Mouse (Mus musculus) 3T3-L1 (cell line): ENCODE data around the gene Gse1.

Experiments
- DNase-seq: peaks from one replicate; pipeline ENCODE4 v3.0.0-alpha.2; 2015; ENCODE audit warnings: low read depth, low spot score

The Gse1 gene

GRCm38 (mm10) chr8:120421638-120422037, 193.4 kb downstream of the Gse1 start:
- no peak for DNase-seq

GRCm38 (mm10) chr8:120422236-120422635, 194.0 kb downstream of the Gse1 start:
- DNase-seq, result no peak

GRCm38 (mm10) chr8:120423576-120423975, 195.3 kb downstream of the Gse1 start:
- no peak for DNase-seq

GRCm38 (mm10) chr8:120424829-120425198, 196.6 kb downstream of the Gse1 start:
- DNase-seq, result no peak

GRCm38 (mm10) chr8:120425199-120425941, 197.1 kb downstream of the Gse1 start:
- no peak for DNase-seq

- no peak for DNase-seq
Measured at GRCm38 (mm10) chr8:120426105-120426504, 197.8 kb downstream of the Gse1 start.

- no peak for DNase-seq
Measured at GRCm38 (mm10) chr8:120426622-120427385, 198.5 kb downstream of the Gse1 start.

GRCm38 (mm10) chr8:120428492-120428891, 200.2 kb downstream of the Gse1 start:
- DNase-seq, result no peak

- DNase-seq, result no peak
Measured at GRCm38 (mm10) chr8:120429116-120429515, 200.9 kb downstream of the Gse1 start.

GRCm38 (mm10) chr8:120431042-120431441, 202.8 kb downstream of the Gse1 start:
- no peak for DNase-seq

- DNase-seq, result no peak
Measured at GRCm38 (mm10) chr8:120432438-120432837, 204.2 kb downstream of the Gse1 start.

GRCm38 (mm10) chr8:120433143-120433542, 204.9 kb downstream of the Gse1 start:
- no peak for DNase-seq

- DNase-seq, result peak; percentile 43
Measured at GRCm38 (mm10) chr8:120433734-120434133, 205.5 kb downstream of the Gse1 start.

- no peak for DNase-seq
Measured at GRCm38 (mm10) chr8:120435781-120436180, 207.5 kb downstream of the Gse1 start.

- DNase-seq, result peak; percentile 52
Measured at GRCm38 (mm10) chr8:120436491-120437030, 208.3 kb downstream of the Gse1 start.

- no peak for DNase-seq
Measured at GRCm38 (mm10) chr8:120437207-120437606, 209.0 kb downstream of the Gse1 start.

- no peak for DNase-seq
Measured at GRCm38 (mm10) chr8:120437666-120438395, 209.6 kb downstream of the Gse1 start.

- no peak for DNase-seq
Measured at GRCm38 (mm10) chr8:120439309-120439708, 211.1 kb downstream of the Gse1 start.

- DNase-seq, result no peak
Measured at GRCm38 (mm10) chr8:120440739-120441138, 212.5 kb downstream of the Gse1 start.

- no peak for DNase-seq
Measured at GRCm38 (mm10) chr8:120441637-120442036, 213.4 kb downstream of the Gse1 start.

GRCm38 (mm10) chr8:120442306-120443003, 214.2 kb downstream of the Gse1 start:
- DNase-seq, result no peak
